Mouse (Mus musculus): ENCODE data around the gene Aox4. TPM values are rescaled to one million over a fixed set of nuclear protein-coding genes. Genes with fewer than 3 reads are reported as not detected.

Gene Aox4
- total and polyA plus RNA-seq, 3 experiments: 0.05 to 0.27 TPM; not detected in 1

DNA sequence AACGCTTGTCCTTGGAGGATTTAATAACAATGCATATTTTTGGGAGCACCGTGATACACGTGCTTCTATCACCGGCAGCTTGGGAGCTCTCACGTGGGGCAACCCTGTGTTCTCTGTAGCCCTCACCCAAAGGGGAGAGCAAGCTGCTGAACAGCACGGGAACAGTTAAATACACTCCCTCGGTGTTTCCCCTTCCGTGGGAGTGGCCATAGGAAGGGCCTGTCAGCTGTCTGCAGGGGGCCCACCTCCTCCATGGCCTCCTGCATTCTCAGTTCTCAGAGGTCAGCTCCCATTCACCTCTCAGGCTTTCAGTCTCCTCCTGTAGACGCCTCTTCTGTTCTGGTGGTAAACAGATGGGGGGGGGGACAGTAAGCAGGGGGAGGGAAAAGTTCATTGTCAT, 65.7 kb downstream of the Aox4 start (continued):
- TF ChIP-seq MXI1 (IDR thresholded peaks at IDR 0.05; ENCODE audit: low read depth, low read length) (no peak), USF2 (conservative IDR thresholded peaks at IDR 0.05; ENCODE audit: low read depth, low read length) (no peak), E2F4 (IDR thresholded peaks at IDR 0.05; ENCODE audit: insufficient replicate concordance, low read depth, low read length) (no peak), TBP (conservative IDR thresholded peaks at IDR 0.05; ENCODE audit: low read depth, low read length) (no peak), RAD21 (IDR thresholded peaks at IDR 0.05; ENCODE audit: low read depth, low read length) (no peak), BHLHE40 (IDR thresholded peaks at IDR 0.05; ENCODE audit: low read depth, low read length) (peak; percentile 85), POLR2A (IDR thresholded peaks at IDR 0.05; ENCODE audit: low read depth, low read length) (no peak), HCFC1 (IDR thresholded peaks at IDR 0.05; ENCODE audit: low read depth, low read length) (no peak), ZNF384 (IDR thresholded peaks at IDR 0.05; ENCODE audit: low read depth, low read length) (no peak)

DNA sequence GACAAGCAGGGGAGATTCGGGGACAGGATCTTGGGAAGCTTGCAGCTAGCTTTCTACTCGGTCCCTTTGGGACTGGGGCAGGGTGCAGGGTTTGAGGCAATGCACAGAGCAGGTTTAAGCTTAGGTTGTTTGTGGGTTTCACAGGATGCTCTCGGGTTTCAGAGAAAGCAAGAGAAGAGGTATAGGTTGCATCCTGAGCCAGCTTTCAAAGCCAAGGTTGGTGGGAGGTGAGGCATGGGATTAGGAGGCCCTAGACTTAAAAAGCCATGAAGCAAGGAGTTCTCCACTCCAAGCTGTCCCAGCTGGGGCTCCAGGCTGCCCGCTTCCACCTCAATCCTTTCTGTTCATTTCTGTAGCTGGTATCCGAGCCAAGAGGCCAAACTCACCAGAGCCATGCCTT, 67.8 kb downstream of the Aox4 start, which contains the start of gene Aox2:
Aox2 (plus strand) TSS at position 301 of the 400 bp plus-strand sequence.
- Histone ChIP-seq H3K36me3 (replicated peaks in 1 of 2; ENCODE audit: control insufficient read depth in 1 of 2, insufficient read depth in 1 of 2, low read length in 1 of 2) (no peaks in the 10 kb centered on the region), H3K9ac (ENCODE audit: insufficient read depth, low read depth) (no peak within 1 kb of the TSS), H3K9me3 (replicated peaks; ENCODE audit: low read length) (no peaks in the 10 kb centered on the region), H3K27me3 (replicated peaks) (no peaks in the 10 kb centered on the region), H3K79me2 (replicated peaks; ENCODE audit: control insufficient read depth, extremely low read depth, insufficient read depth, poor library complexity, severe bottlenecking) (no peaks in the 10 kb centered on the region), H3K27ac (ENCODE audit: insufficient read depth, low read depth) (no peak within 1 kb of the TSS), H3K4me1 (ENCODE audit: control insufficient read depth in 1 of 2, insufficient read depth in 2 of 2) (peaks cover 0 to 23% of the 10 kb centered on the region in 2 experiments; a peak in 2 of 4 replicates), H3K4me3 (replicated peaks in 1 of 3; ENCODE audit: low read depth in 2 of 3, low read length in 2 of 3, poor library complexity in 1 of 3) (no peak within 1 kb of the TSS), H3K4me2 (ENCODE audit: insufficient read depth, low read depth, poor library complexity, severe bottlenecking) (no peak within 1 kb of the TSS)
- dilution Hi-C loops (cut with MboI; ENCODE audit: extremely low pct_ligation_motif_present, extremely low pct_unique_long_range_greater_than_20kb, low sequenced_read_pairs) (no loop called here), in situ Hi-C loops (cut with MboI; ENCODE audit: low pct_ligation_motif_present, low pct_unique_long_range_greater_than_20kb, low sequenced_read_pairs) (loop anchor here (25.0 kb wide), 1 partner anchor 409 kb away; the partner anchor contains the start of gene Als2cr12)
- DNase-seq (ENCODE audit: extremely low read depth): no peak
- TF ChIP-seq CHD2 (IDR thresholded peaks at IDR 0.05; ENCODE audit: low read length): no peak
- no peak for TF ChIP-seq JUND (conservative IDR thresholded peaks at IDR 0.05; ENCODE audit: low read depth, low read length)

DNA sequence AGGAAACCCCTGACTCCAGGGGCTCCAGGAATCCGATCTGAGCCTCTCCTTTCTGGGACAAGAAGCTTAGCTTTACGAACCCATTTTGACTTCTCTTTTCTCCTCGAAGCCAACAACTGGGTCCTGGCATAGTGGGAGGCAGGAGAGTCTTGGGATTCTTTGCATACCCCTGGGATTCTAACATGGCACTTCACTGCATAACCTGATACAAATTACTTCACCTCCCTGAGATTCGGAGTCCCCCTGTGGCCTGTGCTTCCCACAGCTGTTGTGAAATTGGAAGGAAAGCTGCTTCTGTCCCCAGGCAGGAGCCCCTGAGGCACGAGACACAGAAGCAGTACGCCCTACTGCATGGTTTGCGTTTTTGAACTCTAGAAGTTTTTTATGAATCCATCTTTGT, 68.3 kb downstream of the Aox4 start:
- no peak for DNase-seq (ENCODE audit: extremely low read depth)
- in situ Hi-C loops (cut with MboI; ENCODE audit: low pct_ligation_motif_present, low pct_unique_long_range_greater_than_20kb, low sequenced_read_pairs): loop anchor here (25.0 kb wide), 1 partner anchor 409 kb away; the partner anchor contains the start of gene Als2cr12
- Histone ChIP-seq H3K36me3 (replicated peaks in 1 of 2; ENCODE audit: control insufficient read depth in 1 of 2, insufficient read depth in 1 of 2, low read length in 1 of 2) (no peaks in the 10 kb centered on the region), H3K4me1 (ENCODE audit: control insufficient read depth in 1 of 2, insufficient read depth in 2 of 2) (peaks cover 0 to 23% of the 10 kb centered on the region in 2 experiments; a peak in 2 of 4 replicates), H3K27me3 (replicated peaks) (peaks cover 2% of the 10 kb centered on the region), H3K9me3 (replicated peaks; ENCODE audit: low read length) (no peaks in the 10 kb centered on the region), H3K4me3 (replicated peaks in 1 of 3; ENCODE audit: low read depth in 2 of 3, low read length in 2 of 3, poor library complexity in 1 of 3) (no peak overlapping the region), H3K79me2 (replicated peaks; ENCODE audit: control insufficient read depth, extremely low read depth, insufficient read depth, poor library complexity, severe bottlenecking) (no peaks in the 10 kb centered on the region), H3K27ac (ENCODE audit: insufficient read depth, low read depth) (no peak overlapping the region), H3K4me2 (ENCODE audit: insufficient read depth, low read depth, poor library complexity, severe bottlenecking) (no peak overlapping the region), H3K9ac (ENCODE audit: insufficient read depth, low read depth) (no peak overlapping the region)
- dilution Hi-C loops (cut with MboI; ENCODE audit: extremely low pct_ligation_motif_present, extremely low pct_unique_long_range_greater_than_20kb, low sequenced_read_pairs): no loop called here
- TF ChIP-seq MAZ (IDR thresholded peaks at IDR 0.05; ENCODE audit: low read depth, low read length) (no peak), GABPA (IDR thresholded peaks at IDR 0.05; ENCODE audit: insufficient replicate concordance, low read depth, low read length) (no peak), UBTF (IDR thresholded peaks at IDR 0.05; ENCODE audit: low read depth, low read length) (no peak), MYC (IDR thresholded peaks at IDR 0.05; ENCODE audit: low read depth, low read length) (no peak), MEF2A (IDR thresholded peaks at IDR 0.05; ENCODE audit: borderline replicate concordance, low read depth, low read length) (no peak)

Measured in CH12.LX (cell line).